Mouse (Mus musculus) forebrain, embryonic 11.5 days (tissue): ENCODE results near the gene Gabarap. TPM values are rescaled to one million over a fixed set of nuclear protein-coding genes. Genes with fewer than 3 reads are reported as not detected.
A peak's percentile ranks its signal among the peaks of the same experiment; 100 is the strongest.

Experiments used
- ATAC-seq: fragments of 200-750 bp; cut with Nextera tagmentation; replicated peaks from 2 replicates; pipeline ENCODE4 v1.8.0; 2017; ENCODE audit warnings: moderate TSS enrichment; ENCODE audit not compliant: low FRiP score
- DNase-seq: peaks from one replicate; pipeline ENCODE4 v3.0.0-alpha.2; 2017; ENCODE audit warnings: low spot score
- H3K27ac ChIP-seq: fragments of 300-500 bp; sonication (generic); 2 replicates; pipeline ENCODE4 v1.5.1; 2014; ENCODE audit warnings: low read depth, low read length
- H3K27me3 ChIP-seq: fragments of 300-500 bp; sonication (generic); 2 replicates; pipeline ENCODE4 v1.6.1; 2014; ENCODE audit warnings: mild to moderate bottlenecking, low read length, mixed read lengths; ENCODE audit not compliant: control insufficient read depth, insufficient read depth
- H3K36me3 ChIP-seq: fragments of 300-500 bp; sonication (generic); 2 replicates; pipeline ENCODE4 v1.6.1; 2014; ENCODE audit warnings: mild to moderate bottlenecking, low read length, moderate library complexity, mixed read lengths; ENCODE audit not compliant: control insufficient read depth, insufficient read depth
- H3K4me1 ChIP-seq: fragments of 300-500 bp; sonication (generic); replicated peaks from 2 replicates; pipeline ENCODE4 v1.6.1; 2014; ENCODE audit warnings: low read length, mixed read lengths; ENCODE audit not compliant: control insufficient read depth, insufficient read depth
- H3K4me2 ChIP-seq: fragments of 300-500 bp; sonication (generic); 2 replicates; pipeline ENCODE4 v1.6.1; 2014; ENCODE audit warnings: low read depth, mild to moderate bottlenecking, low read length, moderate library complexity, mixed read lengths; ENCODE audit not compliant: severe bottlenecking
- H3K4me3 ChIP-seq: fragments of 300-500 bp; sonication (generic); 2 replicates; pipeline ENCODE4 v1.5.1; 2014; ENCODE audit warnings: low read depth, low read length
- H3K9ac ChIP-seq: fragments of 300-500 bp; sonication (generic); 2 replicates; pipeline ENCODE4 v1.6.1; 2014; ENCODE audit warnings: low read length
- H3K9me3 ChIP-seq: fragments of 300-500 bp; sonication (generic); 2 replicates; pipeline ENCODE4 v1.6.1; 2016; ENCODE audit warnings: low read length, mixed read lengths; ENCODE audit not compliant: control insufficient read depth
- WGBS: fragments of 180-500 bp; shearing (Covaris S2); extraction: QIAGEN DNeasy Blood & Tissue Kit; methylation state at CpG from one replicate; pipeline ENCODE4 v1.1.7; 2014; 5-methylcytosine and 5-hydroxymethylcytosine counted together
- polyA plus RNA-seq: library from polyadenylated mRNA; unstranded; fragments of >200 nt; fragmentation: Nextera tagmentation; extraction: Ambion mirVana; gene quantifications from 2 replicates; pipeline ENCODE4 v1.2.1, GENCODE M21; 2014

Gabarap gene
- polyA plus RNA-seq, 1 experiment from 2014 or later: 472 TPM

DNA sequence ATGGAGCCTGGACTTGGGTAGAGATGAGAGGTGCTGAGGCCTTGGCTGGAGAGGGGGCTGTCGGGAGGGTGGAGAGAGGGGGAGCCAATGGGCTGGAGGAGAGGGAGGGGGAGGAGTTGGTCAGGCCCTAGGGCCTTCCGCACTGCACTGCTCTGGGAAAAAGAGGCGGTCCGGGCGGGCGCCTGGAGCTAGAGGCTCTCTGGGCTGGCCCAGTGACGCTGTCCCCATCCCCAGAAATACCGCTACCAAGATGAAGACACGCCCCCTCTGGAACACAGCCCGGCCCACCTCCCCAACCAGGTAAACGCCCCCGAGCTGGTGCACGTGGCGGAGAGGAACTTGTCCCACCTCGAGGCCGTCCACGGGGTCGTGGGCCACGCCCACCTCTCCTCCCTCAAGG, 35.7 kb downstream of the Gabarap start:
- Histone ChIP-seq H3K9ac (peak overlapping the region; percentile 44), H3K9me3 (no peaks in the 10 kb centered on the region), H3K27me3 (no peaks in the 10 kb centered on the region), H3K27ac (peak overlapping the region; percentile 0), H3K4me2 (peak overlapping the region; percentile 55), H3K36me3 (peaks cover 6% of the 10 kb centered on the region), H3K4me1 (peaks cover 47% of the 10 kb centered on the region), H3K4me3 (peak overlapping the region; percentile 24)
- 2% methylated on average over 19 of the region's 19 CpGs for WGBS
- ATAC-seq (peak; percentile 51), DNase-seq (peak; percentile 83)

DNA sequence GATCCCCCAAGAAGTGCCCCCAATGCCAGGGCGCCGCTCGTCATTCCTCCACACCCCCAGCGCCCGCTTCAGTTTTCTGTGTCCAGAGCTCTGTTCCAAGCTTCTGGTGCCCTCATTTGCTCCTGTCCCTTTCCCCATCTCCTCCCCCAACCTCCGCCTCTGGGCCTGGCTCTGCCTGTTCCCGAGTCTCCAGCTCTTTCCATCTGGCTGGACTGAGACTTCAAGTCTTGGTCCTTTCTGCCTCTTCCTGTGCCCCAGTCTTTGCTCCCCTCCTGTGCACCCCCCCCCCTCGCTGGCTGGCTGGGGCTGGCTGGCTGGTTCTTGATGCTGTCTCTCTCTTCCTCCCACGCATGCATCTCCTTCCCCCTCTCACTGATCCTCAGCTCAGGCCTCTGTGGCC, 36.5 kb downstream of the Gabarap start:
- ATAC-seq (no peak), DNase-seq (no peak)
- 0 out of 2 replicates have a peak overlapping the region, but pooled peaks have one; percentile 0 for H3K27ac ChIP-seq
- H3K9me3 ChIP-seq: no peaks in the 10 kb centered on the region
- H3K4me3 ChIP-seq: peak overlapping the region; percentile 2; the same call in 1 of the 2 replicates
- peaks cover 8% of the 10 kb centered on the region for H3K36me3 ChIP-seq
- no peaks in the 10 kb centered on the region for H3K27me3 ChIP-seq
- peaks cover 42% of the 10 kb centered on the region for H3K4me1 ChIP-seq
- WGBS: 34% methylated on average over 9 of the region's 9 CpGs
- H3K9ac ChIP-seq: peak overlapping the region; percentile 44
- peak overlapping the region; percentile 55 for H3K4me2 ChIP-seq

DNA sequence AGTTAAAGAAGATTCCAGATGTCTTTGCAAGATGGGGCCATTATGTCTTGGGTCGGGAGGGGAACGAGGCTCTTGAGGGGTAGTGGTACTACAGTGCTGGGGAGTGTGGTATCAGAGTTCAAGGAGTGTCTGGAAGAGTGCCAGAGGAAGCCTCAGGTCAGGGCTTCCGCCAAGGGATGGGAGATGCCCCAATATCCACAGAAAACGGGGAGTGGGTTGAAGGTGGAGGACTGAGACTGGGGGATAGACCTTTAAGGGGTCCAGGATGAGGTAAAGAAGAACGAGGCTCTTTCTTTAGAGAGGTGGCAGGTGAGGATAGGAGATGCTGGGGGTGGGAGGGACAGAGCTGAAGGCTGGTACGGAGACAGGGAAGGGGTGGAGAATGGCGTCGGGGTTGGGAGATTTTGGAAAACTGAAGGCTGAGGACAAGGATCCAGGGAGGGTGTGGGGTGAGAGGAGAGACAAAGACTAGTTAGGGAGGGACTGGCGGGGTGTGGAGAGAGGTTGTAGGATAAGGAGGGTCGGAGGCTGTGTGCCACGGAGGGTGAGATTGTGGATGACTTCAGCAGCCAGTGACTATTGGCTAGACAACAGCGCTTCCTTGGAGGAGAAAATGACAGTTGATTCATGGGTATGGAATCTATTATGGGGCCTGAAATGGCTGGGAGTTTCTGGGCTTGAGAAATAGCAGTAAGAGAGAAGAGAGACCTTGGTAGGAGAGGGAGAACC, 37.6 kb downstream of the Gabarap start:
- Histone ChIP-seq H3K4me2 (peak overlapping the region; percentile 51), H3K36me3 (peaks cover 8% of the 10 kb centered on the region), H3K27ac (peak overlapping the region; percentile 83), H3K9ac (peak overlapping the region; percentile 42), H3K27me3 (no peaks in the 10 kb centered on the region), H3K4me1 (peaks cover 39% of the 10 kb centered on the region), H3K9me3 (no peaks in the 10 kb centered on the region), H3K4me3 (peak overlapping the region; percentile 14)
- 25% methylated on average over 12 of the region's 12 CpGs for WGBS
- no peak for DNase-seq
- no peak for ATAC-seq

DNA sequence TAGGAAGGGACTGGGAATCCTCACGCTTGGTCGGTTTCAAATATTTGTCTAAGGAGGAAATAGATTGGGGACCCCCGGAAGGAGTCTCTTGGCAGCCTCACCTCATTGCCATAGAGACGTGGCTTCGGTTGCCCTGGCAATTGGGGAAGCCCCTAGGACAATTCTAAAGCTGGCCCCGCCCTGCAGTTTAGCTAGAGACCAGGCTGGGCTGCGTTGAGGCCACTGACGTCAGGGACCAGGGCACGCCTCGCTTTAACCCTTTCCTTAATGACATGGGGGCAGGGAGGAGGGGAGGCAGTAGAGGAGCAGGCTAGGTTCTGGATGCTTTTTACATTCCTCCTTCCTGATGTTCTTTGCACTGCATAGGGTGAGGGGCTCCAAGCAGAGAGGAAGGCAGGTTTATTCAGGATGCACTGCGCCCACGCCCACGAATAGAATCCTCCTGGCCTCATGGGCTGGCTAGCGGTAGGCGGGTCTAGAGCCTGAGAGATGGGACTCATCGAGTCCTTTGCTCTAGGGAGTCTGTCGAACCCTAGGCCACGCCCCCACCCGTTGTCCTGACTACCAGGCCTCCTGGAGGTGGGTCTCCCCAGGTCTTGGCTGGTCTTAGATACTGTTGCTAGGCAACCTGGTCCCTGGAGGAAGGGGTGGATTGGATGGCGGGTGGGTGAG, 38.3 kb downstream of the Gabarap start:
- Histone ChIP-seq H3K27ac (peak overlapping the region; percentile 83), H3K36me3 (peaks cover 8% of the 10 kb centered on the region), H3K9me3 (no peaks in the 10 kb centered on the region), H3K27me3 (no peaks in the 10 kb centered on the region), H3K4me1 (peaks cover 36% of the 10 kb centered on the region), H3K9ac (no peak overlapping the region), H3K4me2 (peak overlapping the region; percentile 51), H3K4me3 (peak overlapping the region; percentile 14)
- DNase-seq (peak; percentile 98), ATAC-seq (peak; percentile 93)
- WGBS: under 1% methylated on average over 20 of the region's 20 CpGs

DNA sequence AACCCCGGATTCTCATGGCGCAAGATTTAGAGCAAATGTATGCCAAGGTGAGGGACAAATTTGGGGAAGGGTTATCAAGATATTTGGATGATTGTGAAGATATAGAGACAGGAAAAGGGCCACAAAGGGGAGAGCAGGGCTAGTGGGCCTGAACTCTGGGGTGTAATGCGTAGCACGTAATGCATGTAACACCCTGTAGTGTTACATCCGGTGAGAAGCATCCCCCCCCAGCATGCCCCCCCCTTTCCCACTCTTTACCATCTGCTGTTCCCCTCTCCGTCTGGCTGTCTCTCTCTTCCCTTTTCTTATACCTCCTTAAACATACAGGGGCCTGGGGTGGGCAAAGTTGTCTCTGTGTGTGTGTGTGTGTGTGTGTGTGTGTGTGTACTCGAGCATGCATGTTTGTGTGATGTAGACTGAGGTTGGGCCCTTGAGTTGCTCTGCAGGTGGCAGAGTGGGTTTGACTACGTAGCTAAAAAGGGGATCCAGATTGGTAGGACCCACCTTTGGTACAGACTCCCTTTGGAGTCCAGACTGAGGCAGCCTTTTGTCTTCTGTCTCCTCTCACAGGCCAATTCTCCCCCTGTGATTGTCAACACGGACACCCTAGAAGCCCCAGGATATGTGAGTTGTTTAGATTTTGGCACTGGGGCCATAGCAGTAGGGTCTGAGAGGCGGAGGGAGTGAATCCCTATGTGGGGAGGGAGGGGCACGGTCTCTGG, 39.0 kb downstream of the Gabarap start:
- Histone ChIP-seq H3K4me2 (peak overlapping the region; percentile 51), H3K9ac (peak overlapping the region; percentile 49), H3K36me3 (peaks cover 8% of the 10 kb centered on the region), H3K4me3 (peak overlapping the region; percentile 14), H3K27ac (peak overlapping the region; percentile 83), H3K9me3 (no peaks in the 10 kb centered on the region), H3K27me3 (no peaks in the 10 kb centered on the region), H3K4me1 (peaks cover 34% of the 10 kb centered on the region)
- peak; percentile 69 for DNase-seq
- WGBS: 34% methylated on average over 11 of the region's 11 CpGs
- ATAC-seq: peak; percentile 38

DNA sequence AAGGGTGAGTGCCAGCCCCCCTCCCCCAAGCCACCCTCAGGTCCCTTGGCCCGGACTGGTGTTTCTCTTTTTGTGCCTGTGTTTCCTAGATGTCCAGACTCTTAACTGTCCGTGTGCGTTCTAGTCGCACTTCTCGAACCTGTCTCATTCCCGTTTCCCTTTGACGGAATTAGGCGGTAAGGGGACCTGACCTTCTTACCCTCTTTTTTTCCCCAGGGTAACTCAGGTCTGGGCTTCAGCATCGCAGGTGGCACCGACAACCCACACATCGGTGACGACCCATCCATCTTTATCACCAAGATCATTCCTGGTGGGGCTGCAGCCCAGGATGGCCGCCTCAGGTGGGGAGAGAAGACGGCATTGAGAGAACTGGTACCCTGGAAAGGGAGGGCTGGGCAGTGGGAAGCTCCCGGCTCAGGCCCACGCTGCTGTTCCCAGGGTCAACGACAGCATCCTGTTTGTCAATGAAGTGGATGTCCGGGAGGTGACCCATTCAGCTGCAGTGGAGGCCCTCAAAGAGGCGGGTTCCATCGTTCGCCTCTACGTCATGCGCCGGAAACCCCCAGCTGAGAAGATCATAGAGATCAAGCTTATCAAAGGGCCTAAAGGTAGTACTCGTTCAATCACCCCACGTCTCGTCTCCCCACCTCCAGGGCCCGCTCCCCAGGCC, 39.8 kb downstream of the Gabarap start:
- Histone ChIP-seq H3K36me3 (peaks cover 8% of the 10 kb centered on the region), H3K27me3 (no peaks in the 10 kb centered on the region), H3K9ac (peak overlapping the region; percentile 49), H3K9me3 (no peaks in the 10 kb centered on the region), H3K4me1 (peaks cover 32% of the 10 kb centered on the region), H3K4me2 (peak overlapping the region; percentile 51; the same call in 1 of the 2 replicates), H3K27ac (peak overlapping the region; percentile 83; the same call in 1 of the 2 replicates), H3K4me3 (no peak overlapping the region)
- DNase-seq: no peak
- no peak for ATAC-seq
- WGBS: 93% methylated on average over 28 of the region's 28 CpGs

DNA sequence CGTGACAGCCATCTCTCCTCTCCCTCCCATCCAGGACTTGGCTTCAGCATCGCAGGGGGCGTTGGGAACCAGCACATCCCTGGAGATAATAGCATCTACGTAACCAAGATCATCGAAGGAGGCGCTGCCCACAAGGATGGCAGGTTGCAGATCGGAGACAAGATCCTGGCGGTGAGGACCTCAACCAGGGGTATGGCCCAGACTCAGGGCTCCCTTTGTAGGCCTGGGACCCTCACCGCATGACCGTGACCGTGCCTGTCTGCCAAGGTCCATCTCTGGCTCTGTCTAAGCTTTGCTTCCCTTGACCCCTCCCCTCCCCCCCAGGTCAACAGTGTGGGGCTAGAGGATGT, 40.4 kb downstream of the Gabarap start:
- DNase-seq: no peak
- Histone ChIP-seq H3K9ac (no peak overlapping the region), H3K4me2 (no peak overlapping the region), H3K36me3 (peaks cover 8% of the 10 kb centered on the region), H3K4me3 (no peak overlapping the region), H3K27me3 (no peaks in the 10 kb centered on the region), H3K9me3 (no peaks in the 10 kb centered on the region), H3K27ac (no peak overlapping the region), H3K4me1 (peaks cover 27% of the 10 kb centered on the region)
- WGBS: 98% methylated on average over 11 of the region's 11 CpGs
- no peak for ATAC-seq

DNA sequence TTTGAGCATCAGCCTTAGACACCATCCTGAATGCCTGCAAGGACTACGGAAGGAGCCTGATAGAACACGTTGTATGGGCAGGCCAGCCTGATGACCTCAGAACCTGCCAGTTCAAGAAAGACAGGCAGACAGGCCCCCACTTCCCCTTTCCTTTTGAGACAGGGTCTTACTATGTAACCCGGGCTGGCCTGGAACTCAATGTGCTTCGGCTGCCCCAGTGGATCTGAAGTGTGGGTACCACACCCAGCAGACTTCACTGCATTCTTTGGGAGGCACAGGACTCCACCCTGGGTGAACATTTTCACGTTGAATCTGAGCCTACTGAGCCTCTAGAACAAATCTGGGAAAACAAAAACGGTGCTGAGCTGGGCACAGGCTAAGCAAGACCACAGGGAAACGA, 47.2 kb downstream of the Gabarap start:
- Histone ChIP-seq H3K4me2 (no peak overlapping the region), H3K27ac (no peak overlapping the region), H3K4me3 (no peak overlapping the region), H3K9me3 (no peaks in the 10 kb centered on the region), H3K4me1 (no peaks in the 10 kb centered on the region), H3K27me3 (no peaks in the 10 kb centered on the region), H3K9ac (no peak overlapping the region), H3K36me3 (peaks cover 5% of the 10 kb centered on the region; the same call in 1 of the 2 replicates)
- no peak for DNase-seq
- ATAC-seq: no peak
- WGBS: 82% methylated on average over 7 of the region's 7 CpGs
